Mouse (Mus musculus): Measurements from ENCODE around the gene Spdye4c. TPM values are rescaled to one million over a fixed set of nuclear protein-coding genes. Genes with fewer than 3 reads are reported as not detected.
A peak's percentile ranks its signal among the peaks of the same experiment; 100 is the strongest.

Gene Spdye4c
- polyA plus RNA-seq, 1 experiment from 2014 or later, result not detected

GRCm38 (mm10) chr2:128565904-128566303, 25.1 kb upstream of the Spdye4c start:
- ATAC-seq, result peak; percentile 88
- Histone ChIP-seq H3K36me3 (ENCODE audit: control insufficient read depth, insufficient read depth) (no peaks in the 10 kb centered on the region), H3K9me3 (ENCODE audit: control insufficient read depth) (no peaks in the 10 kb centered on the region), H3K4me3 (ENCODE audit: low read depth, low read length) (no peak overlapping the region), H3K27me3 (replicated peaks; ENCODE audit: control insufficient read depth, insufficient read depth, low read length) (no peaks in the 10 kb centered on the region), H3K27ac (ENCODE audit: low read depth, low read length) (0 out of 2 replicates have a peak overlapping the region, but pooled peaks have one; percentile 41), H3K4me2 (replicated peaks; ENCODE audit: low read depth) (0 out of 2 replicates have a peak overlapping the region, but pooled peaks have one; percentile 13), H3K4me1 (replicated peaks; ENCODE audit: control insufficient read depth, insufficient read depth, low read length) (no peaks in the 10 kb centered on the region), H3K9ac (ENCODE audit: low read depth, low read length) (no peak overlapping the region)
- WGBS, result 40% methylated on average over 8 of the region's 8 CpGs
- no peak for TF ChIP-seq CTCF (IDR thresholded peaks at IDR 0.05; ENCODE audit: low read depth)

GRCm38 (mm10) chr2:128566304-128567147, 24.5 kb upstream of the Spdye4c start:
- WGBS, result 61% methylated on average over 10 of the region's 10 CpGs
- no peak overlapping the region for H3K9ac ChIP-seq (ENCODE audit: low read depth, low read length)
- H3K27ac ChIP-seq (ENCODE audit: low read depth, low read length), result 0 out of 2 replicates have a peak overlapping the region, but pooled peaks have one; percentile 41
- peak; percentile 79 for ATAC-seq
- H3K36me3 ChIP-seq (ENCODE audit: control insufficient read depth, insufficient read depth), result no peaks in the 10 kb centered on the region
- no peak overlapping the region for H3K4me3 ChIP-seq (ENCODE audit: low read depth, low read length)
- no peaks in the 10 kb centered on the region for H3K9me3 ChIP-seq (ENCODE audit: control insufficient read depth)
- no peaks in the 10 kb centered on the region for H3K4me1 ChIP-seq (replicated peaks; ENCODE audit: control insufficient read depth, insufficient read depth, low read length)
- no peak overlapping the region for H3K4me2 ChIP-seq (replicated peaks; ENCODE audit: low read depth)
- TF ChIP-seq CTCF (IDR thresholded peaks at IDR 0.05; ENCODE audit: low read depth), result peak; percentile 66
- H3K27me3 ChIP-seq (replicated peaks; ENCODE audit: control insufficient read depth, insufficient read depth, low read length), result no peaks in the 10 kb centered on the region

- H3K27ac ChIP-seq (ENCODE audit: low read depth, low read length), result no peak overlapping the region
- WGBS, result 46% methylated on average over 6 of the region's 6 CpGs
These were observed 23.0 kb upstream of the Spdye4c start for GRCm38 (mm10) chr2:128568018-128568417.

GRCm38 (mm10) chr2:128568490-128568889, 22.5 kb upstream of the Spdye4c start:
- Histone ChIP-seq H3K27me3 (replicated peaks; ENCODE audit: control insufficient read depth, insufficient read depth, low read length) (no peaks in the 10 kb centered on the region), H3K9me3 (ENCODE audit: control insufficient read depth) (no peaks in the 10 kb centered on the region), H3K36me3 (ENCODE audit: control insufficient read depth, insufficient read depth) (no peaks in the 10 kb centered on the region), H3K27ac (ENCODE audit: low read depth, low read length) (no peak overlapping the region), H3K4me2 (replicated peaks; ENCODE audit: low read depth) (no peak overlapping the region), H3K4me1 (replicated peaks; ENCODE audit: control insufficient read depth, insufficient read depth, low read length) (no peaks in the 10 kb centered on the region), H3K4me3 (ENCODE audit: low read depth, low read length) (no peak overlapping the region), H3K9ac (ENCODE audit: low read depth, low read length) (no peak overlapping the region)
- ATAC-seq, result no peak
- no peak for TF ChIP-seq CTCF (IDR thresholded peaks at IDR 0.05; ENCODE audit: low read depth)
- WGBS, result 23% methylated on average over 4 of the region's 4 CpGs

More at GRCm38 (mm10) chr2:128568018-128568417, 23.0 kb upstream of the Spdye4c start:
- no peaks in the 10 kb centered on the region for H3K36me3 ChIP-seq (ENCODE audit: control insufficient read depth, insufficient read depth)
- H3K4me1 ChIP-seq (replicated peaks; ENCODE audit: control insufficient read depth, insufficient read depth, low read length), result no peaks in the 10 kb centered on the region
- H3K27me3 ChIP-seq (replicated peaks; ENCODE audit: control insufficient read depth, insufficient read depth, low read length), result no peaks in the 10 kb centered on the region
- no peak overlapping the region for H3K4me2 ChIP-seq (replicated peaks; ENCODE audit: low read depth)
- no peak overlapping the region for H3K9ac ChIP-seq (ENCODE audit: low read depth, low read length)
- no peak for TF ChIP-seq CTCF (IDR thresholded peaks at IDR 0.05; ENCODE audit: low read depth)
- ATAC-seq, result no peak
- no peaks in the 10 kb centered on the region for H3K9me3 ChIP-seq (ENCODE audit: control insufficient read depth)
- no peak overlapping the region for H3K4me3 ChIP-seq (ENCODE audit: low read depth, low read length)

- H3K27me3 ChIP-seq (replicated peaks; ENCODE audit: control insufficient read depth, insufficient read depth, low read length), result no peaks in the 10 kb centered on the region
- no peak overlapping the region for H3K9ac ChIP-seq (ENCODE audit: low read depth, low read length)
- no peaks in the 10 kb centered on the region for H3K9me3 ChIP-seq (ENCODE audit: control insufficient read depth)
- no peaks in the 10 kb centered on the region for H3K4me1 ChIP-seq (replicated peaks; ENCODE audit: control insufficient read depth, insufficient read depth, low read length)
- H3K36me3 ChIP-seq (ENCODE audit: control insufficient read depth, insufficient read depth), result no peaks in the 10 kb centered on the region
- ATAC-seq, result no peak
- H3K4me2 ChIP-seq (replicated peaks; ENCODE audit: low read depth), result no peak overlapping the region
- H3K27ac ChIP-seq (ENCODE audit: low read depth, low read length), result no peak overlapping the region
- H3K4me3 ChIP-seq (ENCODE audit: low read depth, low read length), result no peak overlapping the region
- TF ChIP-seq CTCF (IDR thresholded peaks at IDR 0.05; ENCODE audit: low read depth), result no peak
- 77% methylated on average over 4 of the region's 4 CpGs for WGBS
These were observed 20.0 kb upstream of the Spdye4c start for GRCm38 (mm10) chr2:128571001-128571400.

GRCm38 (mm10) chr2:128572726-128573624, 18.0 kb upstream of the Spdye4c start:
- Histone ChIP-seq H3K4me2 (replicated peaks; ENCODE audit: low read depth) (no peak overlapping the region), H3K27ac (ENCODE audit: low read depth, low read length) (no peak overlapping the region), H3K9ac (ENCODE audit: low read depth, low read length) (no peak overlapping the region), H3K9me3 (ENCODE audit: control insufficient read depth) (no peaks in the 10 kb centered on the region), H3K27me3 (replicated peaks; ENCODE audit: control insufficient read depth, insufficient read depth, low read length) (no peaks in the 10 kb centered on the region), H3K4me3 (ENCODE audit: low read depth, low read length) (no peak overlapping the region), H3K36me3 (ENCODE audit: control insufficient read depth, insufficient read depth) (no peaks in the 10 kb centered on the region), H3K4me1 (replicated peaks; ENCODE audit: control insufficient read depth, insufficient read depth, low read length) (no peaks in the 10 kb centered on the region)
- 39% methylated on average over 16 of the region's 16 CpGs for WGBS
- TF ChIP-seq CTCF (IDR thresholded peaks at IDR 0.05; ENCODE audit: low read depth), result peak; percentile 99
- ATAC-seq, result peak; percentile 80

All from intestine, postnatal 0 days (tissue).